Mouse (Mus musculus) layer of hippocampus, adult 9-11 months (tissue): Measurements from ENCODE around the gene Pkn1.

Experiments used
- DNase-seq: peaks from one replicate; pipeline ENCODE4 v3.0.0; 2022

The Pkn1 gene

GRCm38 (mm10) chr8:83681099-83681498 is 17.9 kb downstream of the Pkn1 start:
- no peak for DNase-seq

DNA sequence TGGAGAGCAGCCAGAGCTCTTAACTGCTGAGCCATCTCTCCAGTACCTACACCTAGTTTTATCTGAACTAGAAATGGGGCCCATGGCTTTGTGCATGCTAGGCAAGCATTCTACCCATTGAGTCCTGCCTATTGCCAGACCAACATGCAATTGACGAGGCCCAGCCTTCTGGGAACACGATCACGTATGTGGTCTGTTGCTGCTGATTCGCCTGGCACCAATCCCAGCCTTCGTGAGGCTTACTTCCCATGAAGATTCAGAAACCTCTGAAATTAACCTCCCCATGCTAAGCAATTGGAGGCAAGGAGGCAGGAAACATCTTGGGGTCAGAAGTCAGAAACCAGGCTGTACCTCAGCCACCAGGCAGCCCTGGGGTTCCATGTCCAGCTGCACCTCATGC is 18.4 kb downstream of the Pkn1 start:
- DNase-seq: no peak

DNA sequence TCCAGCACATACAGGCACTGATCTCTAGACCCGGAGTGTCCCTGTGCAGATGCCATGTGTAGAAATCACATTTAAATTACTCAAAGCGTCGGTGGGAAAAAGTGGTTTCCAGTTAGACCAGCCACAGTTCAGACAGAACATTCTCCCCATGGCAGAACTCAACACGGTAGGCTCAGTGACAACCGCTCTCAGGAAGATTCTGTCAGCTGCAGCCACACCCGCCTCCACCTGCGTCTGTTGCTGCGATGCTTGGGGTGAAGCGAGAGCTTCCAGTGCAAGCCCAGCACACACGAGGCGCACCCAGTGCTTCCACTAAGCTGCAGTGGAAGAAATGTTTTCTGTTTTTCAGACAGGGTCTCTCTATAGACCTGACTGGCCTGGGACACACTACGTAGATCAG is 19.1 kb downstream of the Pkn1 start:
- no peak for DNase-seq

DNA sequence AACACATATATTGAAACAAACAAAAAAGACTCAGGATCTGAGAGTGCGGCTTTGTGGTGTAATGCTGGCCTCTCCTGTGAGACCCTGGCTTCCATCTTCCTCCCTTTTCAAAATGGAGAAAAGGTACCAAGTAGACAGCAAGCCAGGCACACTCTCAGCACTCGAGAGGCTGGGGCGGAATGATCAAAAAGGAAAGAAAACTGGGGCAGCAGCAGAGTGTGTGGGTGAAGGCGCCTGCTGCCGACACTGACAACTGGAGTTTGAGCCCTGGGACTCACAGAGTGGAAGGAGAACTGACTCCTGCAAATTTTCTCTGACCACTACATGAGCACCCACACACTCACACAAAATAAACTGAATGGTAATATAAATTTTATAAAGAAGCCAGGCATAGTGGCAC is 24.5 kb downstream of the Pkn1 start:
- no peak for DNase-seq

DNA sequence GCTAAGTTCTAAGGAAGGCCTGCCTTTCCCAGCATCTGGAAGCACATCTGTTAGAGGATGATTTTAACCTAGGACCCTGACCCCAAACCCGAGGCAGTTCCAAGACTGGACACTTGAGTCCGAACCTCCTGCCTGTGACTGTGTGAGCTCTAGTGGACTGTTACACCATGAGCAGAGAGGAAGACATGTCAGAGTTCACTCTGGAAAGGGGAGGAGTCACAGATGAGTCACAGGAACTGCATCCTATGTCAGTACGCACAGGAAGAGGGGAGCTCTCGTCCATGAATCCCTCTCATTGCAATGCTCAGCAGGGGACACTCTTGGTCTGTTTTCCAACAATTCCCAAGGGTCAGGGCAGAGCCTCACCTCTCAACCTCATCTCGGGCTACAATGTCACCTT is 26.0 kb downstream of the Pkn1 start:
- DNase-seq: no peak

DNA sequence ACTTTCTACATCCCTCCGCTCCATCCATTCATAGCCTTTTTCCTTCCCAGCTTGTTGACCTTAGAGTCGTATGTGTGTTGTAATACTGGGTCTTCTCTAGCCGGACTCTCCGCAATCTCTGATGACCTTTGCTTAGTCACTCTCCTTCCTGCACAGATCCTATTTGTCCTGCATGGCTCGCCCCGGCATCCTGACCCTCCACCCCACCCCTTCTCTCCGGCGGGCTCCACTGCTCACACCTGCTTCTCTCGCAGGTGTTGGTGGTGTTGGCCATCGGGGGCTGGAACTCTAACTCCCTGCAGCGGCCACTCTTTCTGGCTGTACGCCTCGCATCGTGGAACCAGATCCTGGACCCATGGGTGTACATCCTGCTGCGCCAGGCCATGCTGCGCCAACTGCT is 30.0 kb downstream of the Pkn1 start:
- DNase-seq: no peak

- no peak for DNase-seq
These were observed 30.7 kb downstream of the Pkn1 start for GRCm38 (mm10) chr8:83668010-83668916.

DNA sequence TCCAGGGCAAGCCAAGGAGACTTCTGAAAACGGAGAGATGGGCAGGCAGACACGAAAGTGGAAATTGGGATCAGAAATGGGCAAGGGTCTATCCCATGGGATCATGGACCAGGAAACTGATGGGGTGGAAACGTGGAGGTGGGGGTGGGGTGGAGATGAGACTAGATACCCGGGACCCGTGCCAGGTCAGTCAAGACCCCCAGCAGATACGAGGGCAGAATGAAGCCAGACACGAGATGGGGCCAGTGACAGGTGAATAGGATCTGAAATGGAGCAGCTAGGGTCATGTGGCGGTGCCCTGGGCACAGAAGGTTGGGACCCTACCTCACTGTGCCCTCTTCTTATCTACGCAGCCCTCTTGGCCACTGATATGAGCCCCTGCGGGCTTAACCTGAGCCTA is 31.5 kb downstream of the Pkn1 start:
- DNase-seq: no peak

DNA sequence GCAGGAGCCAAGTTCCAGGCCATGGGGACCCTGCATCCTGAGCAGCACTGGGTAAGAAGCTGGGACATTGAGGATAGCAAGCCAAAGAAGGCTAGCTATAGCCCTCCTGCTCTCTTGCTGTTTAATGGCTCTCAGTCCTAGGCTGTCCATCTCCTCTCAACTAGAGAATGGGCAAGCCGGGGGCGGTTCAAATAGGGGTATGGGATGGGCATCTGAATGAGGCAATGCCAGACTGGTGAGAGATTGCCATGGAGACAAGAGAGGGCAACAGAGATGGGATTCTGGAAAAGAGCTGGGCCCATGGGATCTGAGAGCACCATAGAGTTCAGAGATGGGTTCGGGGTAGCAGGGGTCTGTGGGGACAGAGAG is 32.1 kb downstream of the Pkn1 start:
- no peak for DNase-seq

DNA sequence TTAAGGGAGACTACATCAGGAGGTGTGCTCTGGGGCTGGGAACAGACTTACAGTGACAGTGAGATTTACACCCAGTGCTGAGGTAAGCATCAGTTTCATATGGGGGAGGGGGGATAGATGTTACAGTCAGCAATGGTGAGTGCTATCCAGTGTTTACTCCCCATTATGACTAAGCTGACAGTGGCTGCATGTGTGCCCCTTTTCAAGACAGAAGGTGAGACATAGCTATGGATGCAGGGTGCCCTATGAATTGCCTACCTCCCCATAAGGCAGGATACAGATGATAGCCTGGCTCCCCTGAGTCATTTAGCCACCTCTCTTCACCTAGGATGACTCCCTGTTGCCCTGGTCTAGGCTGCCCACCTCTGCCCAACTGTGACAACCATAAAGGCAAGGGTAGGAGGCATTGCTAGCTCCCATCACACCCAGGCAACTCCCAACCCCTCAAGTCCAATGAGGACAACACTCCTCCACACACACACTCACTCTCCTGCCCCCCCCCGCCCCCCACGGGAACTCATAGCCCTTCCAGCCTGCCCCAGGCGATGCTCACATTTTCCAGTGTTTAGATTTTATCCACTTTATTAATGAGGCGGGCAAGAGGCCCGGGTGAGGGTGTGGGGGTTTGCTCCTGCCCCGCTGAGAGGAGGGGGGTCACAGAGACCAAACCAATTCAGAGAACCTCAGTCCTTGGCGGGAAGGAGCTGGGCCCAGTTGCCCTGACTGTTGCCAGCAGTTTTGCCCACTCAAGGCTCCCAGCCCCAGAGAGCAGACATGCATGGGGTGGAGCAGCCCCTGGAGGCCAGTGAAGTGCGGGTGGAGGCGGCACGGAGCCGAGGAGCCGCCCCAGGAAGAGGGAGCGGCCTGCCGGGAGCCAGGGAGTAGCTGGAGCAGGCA is 32.8 kb downstream of the Pkn1 start, which contains the start of gene Ptger1:
Ptger1 (plus strand) TSS at position 710 of the 897 bp plus-strand sequence.
- DNase-seq: no peak

GRCm38 (mm10) chr8:83664931-83665625 is 33.9 kb downstream of the Pkn1 start:
- DNase-seq: no peak

- DNase-seq: no peak
These were observed 34.9 kb downstream of the Pkn1 start for GRCm38 (mm10) chr8:83664096-83664495.

DNA sequence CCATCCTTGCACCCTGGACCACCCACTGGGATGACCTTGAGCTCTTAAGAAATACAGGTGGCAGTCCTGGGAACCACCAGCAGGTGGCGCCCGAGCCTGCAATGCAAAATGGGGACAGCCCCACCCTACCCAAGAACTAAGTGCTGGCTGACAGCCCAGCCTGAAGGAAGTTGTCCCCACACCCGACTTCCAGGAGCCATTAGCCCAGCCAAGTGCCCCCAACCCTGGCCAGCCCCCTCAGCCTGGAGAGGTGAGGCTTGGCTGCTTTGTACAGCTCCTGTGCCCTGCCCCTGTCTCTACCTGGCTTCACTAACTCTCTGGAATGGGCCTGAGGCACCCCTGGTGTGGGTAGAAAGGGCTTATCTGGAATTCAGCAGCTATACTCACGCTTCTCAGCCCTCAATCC is 36.6 kb downstream of the Pkn1 start:
- DNase-seq: peak; percentile 88

GRCm38 (mm10) chr8:83660995-83661680 is 37.8 kb downstream of the Pkn1 start:
- DNase-seq: no peak

- no peak for DNase-seq
These were observed 38.4 kb downstream of the Pkn1 start for GRCm38 (mm10) chr8:83660545-83660944.

- DNase-seq: no peak
These were observed 42.3 kb downstream of the Pkn1 start for GRCm38 (mm10) chr8:83656484-83657246.

- DNase-seq: no peak
These were observed 42.9 kb downstream of the Pkn1 start for GRCm38 (mm10) chr8:83656043-83656442.

GRCm38 (mm10) chr8:83654725-83655124 is 44.3 kb downstream of the Pkn1 start:
- no peak for DNase-seq

- no peak for DNase-seq
These were observed 45.3 kb downstream of the Pkn1 start for GRCm38 (mm10) chr8:83653662-83654017.

- no peak for DNase-seq
These were observed 46.0 kb downstream of the Pkn1 start for GRCm38 (mm10) chr8:83652744-83653661.
